Mouse (Mus musculus) embryonic facial prominence, embryonic 14.5 days (tissue): ENCODE results near the gene Itsn1. TPM values are rescaled to one million over a fixed set of nuclear protein-coding genes. Genes with fewer than 3 reads are reported as not detected.

Source experiments
- ATAC-seq: fragments of 200-750 bp; cut with Nextera tagmentation; 2 replicates; pipeline ENCODE4 v1.8.0; 2017; ENCODE audit warnings: low read depth, moderate number of reproducible peaks, moderate TSS enrichment
- DNase-seq: peaks from one replicate; pipeline ENCODE4 v3.0.0-alpha.2; 2015; ENCODE audit warnings: low spot score
- H3K27ac ChIP-seq: fragments of 300-500 bp; sonication (generic); replicated peaks from 2 replicates; pipeline ENCODE4 v1.5.1; 2014; ENCODE audit warnings: low read depth, mild to moderate bottlenecking, low read length, moderate library complexity
- H3K27me3 ChIP-seq: fragments of 300-500 bp; sonication (generic); replicated peaks from 2 replicates; pipeline ENCODE4 v1.6.1; 2014; ENCODE audit warnings: low read length; ENCODE audit not compliant: control insufficient read depth, insufficient read depth
- H3K36me3 ChIP-seq: fragments of 300-500 bp; sonication (generic); 2 replicates; pipeline ENCODE4 v1.6.1; 2014; ENCODE audit warnings: low read length, mixed read lengths; ENCODE audit not compliant: control insufficient read depth, insufficient read depth
- H3K4me1 ChIP-seq: fragments of 300-500 bp; sonication (generic); 2 replicates; pipeline ENCODE4 v1.6.1; 2014; ENCODE audit warnings: antibody characterized with exemption, low read length; ENCODE audit not compliant: control insufficient read depth, insufficient read depth
- H3K4me2 ChIP-seq: fragments of 300-500 bp; sonication (generic); 2 replicates; pipeline ENCODE4 v1.6.1; 2014; ENCODE audit warnings: low read depth, mild to moderate bottlenecking, low read length, moderate library complexity, mixed read lengths
- H3K4me3 ChIP-seq: fragments of 300-500 bp; sonication (generic); 2 replicates; pipeline ENCODE4 v1.5.1; 2014; ENCODE audit warnings: low read depth, mild to moderate bottlenecking, low read length
- H3K9ac ChIP-seq: fragments of 300-500 bp; sonication (generic); 2 replicates; pipeline ENCODE4 v1.6.1; 2014; ENCODE audit warnings: low read depth, mild to moderate bottlenecking, low read length, moderate library complexity, mixed read lengths
- H3K9me3 ChIP-seq: fragments of 300-500 bp; sonication (generic); 2 replicates; pipeline ENCODE4 v1.6.1; 2016; ENCODE audit warnings: low read length; ENCODE audit not compliant: control insufficient read depth
- WGBS: fragments of 180-500 bp; shearing (Covaris S2); extraction: QIAGEN DNeasy Blood & Tissue Kit; methylation state at CpG from one replicate; pipeline ENCODE4 v1.1.7; 2014; 5-methylcytosine and 5-hydroxymethylcytosine counted together
- polyA plus RNA-seq: library from polyadenylated mRNA; unstranded; fragments of >200 nt; fragmentation: Nextera tagmentation; extraction: Ambion mirVana; gene quantifications from 2 replicates; pipeline ENCODE4 v1.2.1, GENCODE M21; 2014

Itsn1 gene
- 28.1 and 30.1 TPM in 2 replicates for polyA plus RNA-seq

- peak; percentile 95 for ATAC-seq
- Histone ChIP-seq H3K4me1 (peaks cover 14% of the 10 kb centered on the region), H3K27ac (peak within 1 kb of the TSS; percentile 93), H3K9ac (peak within 1 kb of the TSS; percentile 94), H3K4me3 (peak within 1 kb of the TSS; percentile 85), H3K27me3 (no peaks in the 10 kb centered on the region), H3K36me3 (0 out of 2 replicates have a peak, but pooled peaks cover 7% of the 10 kb centered on the region), H3K9me3 (no peaks in the 10 kb centered on the region), H3K4me2 (peak within 1 kb of the TSS; percentile 80)
- under 1% methylated on average over 27 of the region's 33 CpGs for whole genome bisulfite sequencing
- DNase-seq: peak; percentile 99
Measured at GRCm38 (mm10) chr16:91729066-91729482, at the start of gene Itsn1. Itsn1 (plus strand) TSS chr16:91729281.

- 81% methylated on average over 5 of the region's 5 CpGs for WGBS
- no peak overlapping the region for H3K27ac ChIP-seq
- H3K36me3 ChIP-seq: peaks cover 90% of the 10 kb centered on the region
- no peak overlapping the region for H3K9ac ChIP-seq
- DNase-seq (no peak), ATAC-seq (no peak)
- no peaks in the 10 kb centered on the region for H3K9me3 ChIP-seq
- no peak overlapping the region for H3K4me2 ChIP-seq
- H3K4me1 ChIP-seq: no peaks in the 10 kb centered on the region
- H3K4me3 ChIP-seq: no peak overlapping the region
- no peaks in the 10 kb centered on the region for H3K27me3 ChIP-seq
Measured at GRCm38 (mm10) chr16:91680656-91681055, 48.4 kb upstream of the Itsn1 start.

DNA sequence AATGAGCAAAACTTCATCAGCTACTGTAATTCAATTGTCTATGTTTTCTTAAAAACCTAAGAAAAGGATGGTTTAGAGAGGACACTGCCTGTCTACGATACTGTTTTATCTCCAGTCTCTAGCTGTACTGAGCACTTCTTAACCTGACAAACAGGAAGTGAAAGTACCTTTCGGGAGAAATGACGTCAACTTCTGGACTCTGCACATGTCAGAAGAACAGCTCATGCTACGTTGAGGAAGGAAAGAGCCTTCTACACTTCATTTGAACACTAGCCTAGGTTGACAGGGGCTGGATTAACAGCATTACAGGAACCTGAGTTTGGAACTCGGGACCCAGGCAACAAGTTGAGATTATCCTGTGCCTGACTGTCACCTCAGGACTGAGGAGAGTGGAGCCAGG lies 43.6 kb upstream of the Itsn1 start:
- no peaks in the 10 kb centered on the region for H3K27me3 ChIP-seq
- DNase-seq (no peak), ATAC-seq (no peak)
- peaks cover 49% of the 10 kb centered on the region for H3K36me3 ChIP-seq
- no peak overlapping the region for H3K4me3 ChIP-seq
- H3K27ac ChIP-seq: no peak overlapping the region
- no peak overlapping the region for H3K9ac ChIP-seq
- H3K9me3 ChIP-seq: no peaks in the 10 kb centered on the region
- WGBS: 87% methylated on average over 5 of the region's 5 CpGs
- peaks cover 7% of the 10 kb centered on the region for H3K4me1 ChIP-seq
- H3K4me2 ChIP-seq: no peak overlapping the region

GRCm38 (mm10) chr16:91686369-91686768 lies 42.7 kb upstream of the Itsn1 start:
- peaks cover 7% of the 10 kb centered on the region for H3K4me1 ChIP-seq
- no peak overlapping the region for H3K4me3 ChIP-seq
- ATAC-seq (no peak), DNase-seq (no peak)
- H3K9me3 ChIP-seq: no peaks in the 10 kb centered on the region
- WGBS: 78% methylated on average over 5 of the region's 5 CpGs
- H3K27ac ChIP-seq: no peak overlapping the region
- no peak overlapping the region for H3K9ac ChIP-seq
- no peaks in the 10 kb centered on the region for H3K27me3 ChIP-seq
- no peak overlapping the region for H3K4me2 ChIP-seq
- H3K36me3 ChIP-seq: peaks cover 48% of the 10 kb centered on the region

DNA sequence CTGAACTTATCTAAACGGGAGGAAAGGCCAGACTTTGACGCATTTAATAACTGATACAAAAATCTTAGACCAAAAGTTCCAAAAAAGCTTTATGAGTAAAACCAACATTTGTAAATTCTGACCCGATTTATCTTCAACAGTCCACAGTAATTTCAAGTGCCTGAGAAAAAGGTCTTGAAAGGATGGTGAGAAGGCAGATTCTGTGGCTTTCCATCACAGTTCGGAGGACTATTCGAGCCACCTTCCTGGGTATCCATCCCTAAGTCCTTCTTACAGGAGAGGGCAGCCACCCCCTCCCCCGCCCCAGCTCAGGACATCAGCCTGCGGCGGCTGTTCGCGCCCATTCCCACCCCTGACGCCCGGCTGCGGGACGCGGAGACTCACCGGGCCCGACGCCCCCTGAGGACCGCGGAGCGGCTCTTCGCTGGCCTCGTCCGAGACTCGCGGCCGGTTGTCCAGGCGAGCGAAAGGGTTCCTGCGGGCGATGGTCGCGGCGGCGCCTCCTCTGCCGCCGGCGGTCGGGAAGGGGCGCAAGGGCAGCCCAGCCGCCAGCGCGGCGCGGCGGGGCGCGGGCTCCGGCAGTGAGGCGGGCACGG lies 41.0 kb upstream of the Itsn1 start:
- ATAC-seq (peak; percentile 50), DNase-seq (no peak)
- peaks cover 32% of the 10 kb centered on the region for H3K36me3 ChIP-seq
- WGBS: under 1% methylated on average over 34 of the region's 51 CpGs
- H3K9ac ChIP-seq: peak overlapping the region; percentile 92
- H3K4me3 ChIP-seq: peak overlapping the region; percentile 93
- peak overlapping the region; percentile 86 for H3K4me2 ChIP-seq
- peak overlapping the region; percentile 82; the same call in 1 of the 2 replicates for H3K27ac ChIP-seq
- H3K27me3 ChIP-seq: no peaks in the 10 kb centered on the region
- H3K4me1 ChIP-seq: peaks cover 7% of the 10 kb centered on the region
- no peaks in the 10 kb centered on the region for H3K9me3 ChIP-seq

GRCm38 (mm10) chr16:91688619-91689334 lies 40.3 kb upstream of the Itsn1 start, which contains the start of gene Donson:
Donson (minus strand) TSS chr16:91688770.
- ATAC-seq (peak; percentile 99), DNase-seq (peak; percentile 96)
- Histone ChIP-seq H3K4me3 (peak within 1 kb of the TSS; percentile 93), H3K36me3 (peaks cover 25% of the 10 kb centered on the region), H3K4me1 (peaks cover 7% of the 10 kb centered on the region), H3K4me2 (peak within 1 kb of the TSS; percentile 86), H3K27ac (peak within 1 kb of the TSS; percentile 82), H3K9ac (peak within 1 kb of the TSS; percentile 92), H3K9me3 (no peaks in the 10 kb centered on the region), H3K27me3 (no peaks in the 10 kb centered on the region)
- WGBS: under 1% methylated on average over 43 of the region's 71 CpGs

GRCm38 (mm10) chr16:91689791-91690190 lies 39.3 kb upstream of the Itsn1 start:
- Histone ChIP-seq H3K27ac (no peak overlapping the region), H3K4me1 (peaks cover 7% of the 10 kb centered on the region), H3K36me3 (peaks cover 21% of the 10 kb centered on the region), H3K27me3 (no peaks in the 10 kb centered on the region), H3K9ac (no peak overlapping the region; the same call in 1 of the 2 replicates), H3K9me3 (no peaks in the 10 kb centered on the region), H3K4me2 (peak overlapping the region; percentile 86; the same call in 1 of the 2 replicates), H3K4me3 (no peak overlapping the region)
- WGBS: 43% methylated on average over 7 of the region's 7 CpGs
- ATAC-seq (no peak), DNase-seq (no peak)

DNA sequence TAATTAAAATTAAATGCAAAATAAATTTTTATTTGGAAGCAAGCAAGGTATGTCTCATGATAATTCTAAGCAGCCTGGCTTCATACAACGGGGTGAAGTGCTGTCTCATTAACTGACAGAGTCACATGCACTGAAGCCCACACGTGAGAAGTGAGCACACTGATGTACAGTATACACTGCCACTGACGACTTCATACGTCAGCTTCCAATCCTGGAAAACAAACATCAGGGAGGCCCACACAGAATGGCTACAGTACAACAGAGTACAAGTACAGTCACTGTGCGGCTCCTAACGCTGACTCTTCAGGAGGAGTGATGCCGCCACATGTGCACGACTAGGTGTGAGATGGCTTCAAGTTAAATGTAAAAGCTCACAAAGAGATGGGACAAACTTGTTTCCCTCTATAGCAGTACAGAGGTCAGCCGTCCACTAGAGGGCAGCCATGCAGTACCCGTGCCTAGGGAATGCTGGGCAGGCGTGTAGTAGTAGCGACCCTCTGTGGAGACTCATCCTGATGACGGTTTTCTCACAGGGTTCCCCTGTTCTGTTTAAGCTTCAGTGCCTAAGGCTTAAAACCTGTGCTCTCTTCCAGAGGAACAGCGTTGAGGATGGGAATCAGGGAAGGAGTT lies 34.5 kb upstream of the Itsn1 start:
- H3K9ac ChIP-seq: no peak overlapping the region
- no peaks in the 10 kb centered on the region for H3K27me3 ChIP-seq
- no peak overlapping the region for H3K4me3 ChIP-seq
- no peaks in the 10 kb centered on the region for H3K9me3 ChIP-seq
- H3K4me2 ChIP-seq: no peak overlapping the region
- whole genome bisulfite sequencing: 32% methylated on average over 14 of the region's 14 CpGs
- H3K27ac ChIP-seq: no peak overlapping the region
- ATAC-seq (peak; percentile 96), DNase-seq (peak; percentile 88)
- no peaks in the 10 kb centered on the region; the same call in 1 of the 2 replicates for H3K4me1 ChIP-seq
- peaks cover 37% of the 10 kb centered on the region for H3K36me3 ChIP-seq
